In genomic region chr13:91352311-91352710, GRCm38 (mm10) we compare ENCODE assay signal across 13 mouse cellular contexts.
A peak's percentile ranks its signal among the peaks of the same experiment; 100 is the strongest.
DNase-seq lines count a peak whose midpoint lies in the region; ATAC-seq lines count a peak whose summit lies in the region.
"Had no signal": no experiment of that assay in that cellular context is flagged by ENCODE, and none has a peak within 500 bp of the region (broad histone marks: within the 10 kb centered on the region; RNA-seq: fewer than 3 reads in every experiment).

No protein-coding gene starts in this region.

- H3K4me3 ChIP-seq in kidney, embryonic 14.5 days (ENCODE audit: low read length) = no peak overlapping the region
- no peak overlapping the region for H3K4me3 ChIP-seq in heart, embryonic 12.5 days
- H3K4me3 ChIP-seq in intestine, embryonic 16.5 days (ENCODE audit: low read length) = no peak overlapping the region
- no peak overlapping the region for H3K4me3 ChIP-seq in stomach, embryonic 14.5 days (ENCODE audit: low read depth, low read length)
- no peak overlapping the region for H3K4me3 ChIP-seq in forebrain, embryonic 12.5 days (replicated peaks)

- H3K4me1 ChIP-seq in kidney, embryonic 14.5 days (ENCODE audit: control insufficient read depth, insufficient read depth, low read length) = no peaks in the 10 kb centered on the region
- peaks cover 13% of the 10 kb centered on the region for H3K4me1 ChIP-seq in heart, embryonic 12.5 days (replicated peaks)
- H3K4me1 ChIP-seq in intestine, embryonic 16.5 days (ENCODE audit: control insufficient read depth, insufficient read depth, low read length) = no peaks in the 10 kb centered on the region
- H3K4me1 ChIP-seq in stomach, embryonic 14.5 days (ENCODE audit: control insufficient read depth, insufficient read depth, low read length) = no peaks in the 10 kb centered on the region
- no peaks in the 10 kb centered on the region for H3K4me1 ChIP-seq in forebrain, embryonic 12.5 days

- H3K9me3 ChIP-seq in kidney, embryonic 14.5 days (ENCODE audit: control insufficient read depth, low read length) = no peaks in the 10 kb centered on the region
- H3K9me3 ChIP-seq in heart, embryonic 12.5 days (replicated peaks) = no peaks in the 10 kb centered on the region
- H3K9me3 ChIP-seq in intestine, embryonic 16.5 days (ENCODE audit: control insufficient read depth, low read length) = no peaks in the 10 kb centered on the region
- H3K9me3 ChIP-seq in stomach, embryonic 14.5 days (ENCODE audit: control insufficient read depth, low read depth, low read length) = no peaks in the 10 kb centered on the region
- no peaks in the 10 kb centered on the region for H3K9me3 ChIP-seq in forebrain, embryonic 12.5 days

- H3K27ac ChIP-seq in kidney, embryonic 14.5 days (ENCODE audit: low read depth, low read length) = no peak overlapping the region
- H3K27ac ChIP-seq in heart, embryonic 12.5 days (ENCODE audit: poor library complexity, severe bottlenecking) = no peak overlapping the region
- peak overlapping the region; percentile 61 for H3K27ac ChIP-seq in intestine, embryonic 16.5 days (ENCODE audit: low read length)
- no peak overlapping the region for H3K27ac ChIP-seq in stomach, embryonic 14.5 days (ENCODE audit: low read length)
- H3K27ac ChIP-seq in forebrain, embryonic 12.5 days = no peak overlapping the region

- H3K36me3 ChIP-seq in kidney, embryonic 14.5 days (ENCODE audit: control insufficient read depth, insufficient read depth, low read length) = no peaks in the 10 kb centered on the region
- no peaks in the 10 kb centered on the region for H3K36me3 ChIP-seq in heart, embryonic 12.5 days
- H3K36me3 ChIP-seq in intestine, embryonic 16.5 days (ENCODE audit: control insufficient read depth, insufficient read depth, low read length) = no peaks in the 10 kb centered on the region
- no peaks in the 10 kb centered on the region for H3K36me3 ChIP-seq in stomach, embryonic 14.5 days (ENCODE audit: control insufficient read depth, insufficient read depth, low read length)
- no peaks in the 10 kb centered on the region for H3K36me3 ChIP-seq in forebrain, embryonic 12.5 days (replicated peaks)

- H3K4me2 ChIP-seq in kidney, embryonic 14.5 days (replicated peaks; ENCODE audit: low read depth, low read length) = no peak overlapping the region
- H3K4me2 ChIP-seq in heart, embryonic 12.5 days = peak overlapping the region; percentile 0; the same call in 1 of the 2 replicates
- no peak overlapping the region for H3K4me2 ChIP-seq in intestine, embryonic 16.5 days (ENCODE audit: low read depth, low read length)
- H3K4me2 ChIP-seq in stomach, embryonic 14.5 days (replicated peaks; ENCODE audit: low read depth, low read length) = no peak overlapping the region
- no peak overlapping the region for H3K4me2 ChIP-seq in forebrain, embryonic 12.5 days

- no peak; the same call in 1 of the 2 replicates for ATAC-seq in kidney, embryonic 14.5 days (ENCODE audit: low FRiP score, low TSS enrichment)
- peak; percentile 73 for ATAC-seq in heart, embryonic 12.5 days (ENCODE audit: insufficient number of reproducible peaks, low FRiP score)
- peak; percentile 81 for ATAC-seq in intestine, embryonic 16.5 days
- peak; percentile 86; the same call in 1 of the 2 replicates for ATAC-seq in stomach, embryonic 14.5 days (ENCODE audit: insufficient number of reproducible peaks, insufficient read depth, low FRiP score, low read depth)
- no peak for ATAC-seq in forebrain, embryonic 12.5 days (ENCODE audit: low FRiP score)
- ATAC-seq: activated CD4-positive, CD25-positive, alpha-beta regulatory T cell, adult 4 months; forebrain, postnatal 0 days had no signal

- 70% methylated on average over 8 of the region's 8 CpGs for WGBS in kidney, embryonic 14.5 days
- WGBS in heart, embryonic 12.5 days = 28% methylated on average over 8 of the region's 8 CpGs
- WGBS in intestine, embryonic 16.5 days = 53% methylated on average over 8 of the region's 8 CpGs
- WGBS in stomach, embryonic 14.5 days = 49% methylated on average over 8 of the region's 8 CpGs
- WGBS in forebrain, embryonic 12.5 days = 90% methylated on average over 8 of the region's 8 CpGs

- peak; percentile 34 to 47 for DNase-seq in kidney, postnatal 4 days
- DNase-seq in T-cell, adult 2 months (ENCODE audit: low spot score) = no peak
- DNase-seq in layer of hippocampus, adult 8-10 months (ENCODE audit: low spot score in 2 of 2) = no peak
- DNase-seq: cerebellum, adult 18-20 months; forebrain, postnatal 0 days; gastrocnemius, postnatal 36 days; thymus, postnatal 36 days had no signal

- H3K9ac ChIP-seq in kidney, embryonic 14.5 days (ENCODE audit: low read depth, low read length) = no peak overlapping the region
- no peak overlapping the region for H3K9ac ChIP-seq in heart, embryonic 12.5 days
- H3K9ac ChIP-seq in intestine, embryonic 16.5 days (ENCODE audit: low read depth, low read length) = no peak overlapping the region
- no peak overlapping the region for H3K9ac ChIP-seq in stomach, embryonic 14.5 days (replicated peaks; ENCODE audit: low read depth, low read length)
- H3K9ac ChIP-seq in forebrain, embryonic 12.5 days = no peak overlapping the region
- H3K9ac ChIP-seq: forebrain, postnatal 0 days had no signal

- no peaks in the 10 kb centered on the region for H3K27me3 ChIP-seq in kidney, embryonic 14.5 days (ENCODE audit: control insufficient read depth, insufficient read depth, low read length)
- no peaks in the 10 kb centered on the region for H3K27me3 ChIP-seq in heart, embryonic 12.5 days (replicated peaks)
- no peaks in the 10 kb centered on the region for H3K27me3 ChIP-seq in intestine, embryonic 16.5 days (replicated peaks; ENCODE audit: control insufficient read depth, insufficient read depth, low read length)
- no peaks in the 10 kb centered on the region for H3K27me3 ChIP-seq in stomach, embryonic 14.5 days (ENCODE audit: control insufficient read depth, insufficient read depth, low read length)
- no peaks in the 10 kb centered on the region for H3K27me3 ChIP-seq in forebrain, embryonic 12.5 days

Comparison
In these comparisons a context has a peak if more than half of its experiments do, and no peak if none do; other contexts are left out.
1. DNase-seq: peak in kidney, postnatal 4 days (2 of 2); none in T-cell, adult 2 months (single experiment) and layer of hippocampus, adult 8-10 months (0 of 2).
2. ATAC-seq: peak in heart, embryonic 12.5 days (single experiment), intestine, embryonic 16.5 days (single experiment) and stomach, embryonic 14.5 days (single experiment); none in kidney, embryonic 14.5 days (single experiment) and forebrain, embryonic 12.5 days (single experiment).